Mouse (Mus musculus) CH12.LX (cell line): Measurements from ENCODE around the gene Sdc4. TPM values are rescaled to one million over a fixed set of nuclear protein-coding genes. Genes with fewer than 3 reads are reported as not detected.
A peak's percentile ranks its signal among the peaks of the same experiment; 100 is the strongest.

Experiments used
- DNase-seq: peaks from one replicate; pipeline ENCODE4 v3.0.0-alpha.2; 2013; ENCODE audit errors: extremely low read depth
- H3K27ac ChIP-seq: 2 replicates; pipeline ENCODE4 v1.5.1; 2012; ENCODE audit warnings: low read depth, mild to moderate bottlenecking, control low read depth, moderate library complexity; ENCODE audit not compliant: insufficient read depth
- H3K27me3 ChIP-seq: replicated peaks from 2 replicates; pipeline ENCODE3; 2012; ENCODE audit warnings: inconsistent platforms
- H3K36me3 ChIP-seq, 2 experiments: replicated peaks in 1 of 2; 2 replicates each; pipeline versions ENCODE3 to v1.6.1; 2012; ENCODE audit warnings: inconsistent platforms in 1 of 2, low read length in 1 of 2, mild to moderate bottlenecking in 1 of 2, mixed read lengths in 1 of 2, moderate library complexity in 1 of 2; ENCODE audit not compliant: control insufficient read depth in 1 of 2, insufficient read depth in 1 of 2
- H3K4me1 ChIP-seq, 2 experiments: 2 replicates each; pipeline ENCODE4 v1.6.1; 2012; ENCODE audit warnings: inconsistent platforms in 1 of 2, moderate library complexity in 1 of 2; ENCODE audit not compliant: insufficient read depth in 2 of 2, control insufficient read depth in 1 of 2
- H3K4me2 ChIP-seq: 2 replicates; pipeline ENCODE4 v1.6.1; 2012; ENCODE audit warnings: low read depth, mild to moderate bottlenecking, control low read depth; ENCODE audit not compliant: poor library complexity, insufficient read depth, severe bottlenecking
- H3K4me3 ChIP-seq, 3 experiments: fragments of 150-350 bp in 1 of 3; sonication (generic) in 1 of 3; replicated peaks in 1 of 3; 2 replicates each; pipeline versions ENCODE3 to v1.5.1; 2011 to 2012; ENCODE audit warnings: low read depth in 2 of 3, low read length in 2 of 3, mild to moderate bottlenecking in 2 of 3, moderate library complexity in 2 of 3, control low read depth in 1 of 3, improper control_type of control experiment in 1 of 3, inconsistent platforms in 1 of 3, mixed read lengths in 1 of 3; ENCODE audit not compliant: poor library complexity in 1 of 3
- H3K79me2 ChIP-seq: replicated peaks from 2 replicates; pipeline ENCODE4 v1.6.1; 2012; ENCODE audit warnings: mild to moderate bottlenecking, moderate library complexity; ENCODE audit not compliant: control insufficient read depth, poor library complexity, insufficient read depth, severe bottlenecking; ENCODE audit errors: extremely low read depth
- H3K9ac ChIP-seq: 2 replicates; pipeline ENCODE4 v1.6.1; 2012; ENCODE audit warnings: low read depth, mild to moderate bottlenecking, control low read depth, moderate library complexity; ENCODE audit not compliant: insufficient read depth
- H3K9me3 ChIP-seq: replicated peaks from 2 replicates; pipeline ENCODE3; 2012; ENCODE audit warnings: low read length, inconsistent platforms, mixed read lengths
- CTCF ChIP-seq, 2 experiments: IDR thresholded peaks in 1 of 2; conservative IDR thresholded peaks in 1 of 2; 2 replicates each; pipeline ENCODE4 v1.5.1; 2011 to 2012; ENCODE audit warnings: low read depth in 2 of 2, low read length in 2 of 2, improper control_type of control experiment in 1 of 2, inconsistent platforms in 1 of 2, mild to moderate bottlenecking in 1 of 2, moderate library complexity in 1 of 2
- E2F4 ChIP-seq: IDR thresholded peaks from 2 replicates; pipeline ENCODE4 v1.6.1; 2011; ENCODE audit warnings: low read depth, low read length, improper control_type of control experiment; ENCODE audit not compliant: insufficient replicate concordance
- EP300 ChIP-seq: IDR thresholded peaks from 2 replicates; pipeline ENCODE4 v1.6.1; 2011; ENCODE audit warnings: low read length, improper control_type of control experiment
- GABPA ChIP-seq: IDR thresholded peaks from 2 replicates; pipeline ENCODE4 v1.6.1; 2012; ENCODE audit warnings: low read depth, low read length, improper control_type of control experiment, inconsistent platforms; ENCODE audit not compliant: insufficient replicate concordance
- HCFC1 ChIP-seq: IDR thresholded peaks from 2 replicates; pipeline ENCODE4 v1.6.1; 2012; ENCODE audit warnings: low read depth, mild to moderate bottlenecking, inconsistent platforms, low read length, improper control_type of control experiment
- IRF4 ChIP-seq: IDR thresholded peaks from 2 replicates; pipeline ENCODE4 v1.6.1; 2014; ENCODE audit warnings: low read depth, mild to moderate bottlenecking, inconsistent platforms, low read length, improper control_type of control experiment
- JUN ChIP-seq: IDR thresholded peaks from 2 replicates; pipeline ENCODE4 v1.6.1; 2011; ENCODE audit warnings: low read depth, mild to moderate bottlenecking, low read length, improper control_type of control experiment, moderate library complexity; ENCODE audit not compliant: insufficient read depth
- JUND ChIP-seq: conservative IDR thresholded peaks from 2 replicates; pipeline ENCODE4 v1.6.1; 2011; ENCODE audit warnings: low read depth, low read length, improper control_type of control experiment
- KAT2A ChIP-seq: IDR thresholded peaks from 2 replicates; pipeline ENCODE4 v1.6.1; 2012; ENCODE audit warnings: low read length, improper control_type of control experiment, inconsistent platforms; ENCODE audit not compliant: insufficient replicate concordance
- MAX ChIP-seq: IDR thresholded peaks from 2 replicates; pipeline ENCODE4 v1.6.1; 2011; ENCODE audit warnings: low read length, improper control_type of control experiment
- MAZ ChIP-seq: IDR thresholded peaks from 2 replicates; pipeline ENCODE4 v1.6.1; 2012; ENCODE audit warnings: low read depth, mild to moderate bottlenecking, inconsistent platforms, low read length, improper control_type of control experiment, moderate library complexity
- MYC ChIP-seq: IDR thresholded peaks from 2 replicates; pipeline ENCODE4 v1.6.1; 2011; ENCODE audit warnings: low read depth, mild to moderate bottlenecking, improper control_type of control experiment, low read length
- NELFE ChIP-seq: IDR thresholded peaks from 2 replicates; pipeline ENCODE4 v1.6.1; 2011; ENCODE audit warnings: low read depth, low read length, improper control_type of control experiment
- PAX5 ChIP-seq: IDR thresholded peaks from 2 replicates; pipeline ENCODE4 v1.6.1; 2012; ENCODE audit warnings: low read length, inconsistent platforms, mixed read lengths
- POLR2AphosphoS2 ChIP-seq: IDR thresholded peaks from 2 replicates; pipeline ENCODE4 v1.6.1; 2011; ENCODE audit warnings: low read depth, low read length, improper control_type of control experiment
- RAD21 ChIP-seq: IDR thresholded peaks from 2 replicates; pipeline ENCODE4 v1.6.1; 2011; ENCODE audit warnings: low read depth, mild to moderate bottlenecking, low read length, improper control_type of control experiment, moderate library complexity
- RCOR1 ChIP-seq: conservative IDR thresholded peaks from 2 replicates; pipeline ENCODE4 v1.6.1; 2012; ENCODE audit warnings: low read depth, mild to moderate bottlenecking, inconsistent platforms, low read length, improper control_type of control experiment
- SMC3 ChIP-seq: IDR thresholded peaks from 2 replicates; pipeline ENCODE4 v1.6.1; 2011; ENCODE audit warnings: low read depth, low read length, improper control_type of control experiment
- UBTF ChIP-seq: IDR thresholded peaks from 2 replicates; pipeline ENCODE4 v1.6.1; 2012; ENCODE audit warnings: low read depth, mild to moderate bottlenecking, inconsistent platforms, low read length, improper control_type of control experiment, moderate library complexity
- USF1 ChIP-seq: IDR thresholded peaks from 2 replicates; pipeline ENCODE4 v1.6.1; 2014; ENCODE audit warnings: low read depth, mild to moderate bottlenecking, inconsistent platforms, low read length, improper control_type of control experiment
- USF2 ChIP-seq: conservative IDR thresholded peaks from 2 replicates; pipeline ENCODE4 v1.6.1; 2011; ENCODE audit warnings: low read depth, low read length, improper control_type of control experiment
- ZC3H11A ChIP-seq: IDR thresholded peaks from 2 replicates; pipeline ENCODE4 v1.6.1; 2012; ENCODE audit warnings: low read depth, mild to moderate bottlenecking, inconsistent platforms, low read length, improper control_type of control experiment
- ZKSCAN1 ChIP-seq: IDR thresholded peaks from 2 replicates; pipeline ENCODE4 v1.6.1; 2012; ENCODE audit warnings: low read depth, inconsistent platforms, low read length, improper control_type of control experiment, borderline replicate concordance
- ZMIZ1 ChIP-seq: IDR thresholded peaks from 2 replicates; pipeline ENCODE4 v1.6.1; 2012; ENCODE audit warnings: low read depth, mild to moderate bottlenecking, inconsistent platforms, low read length, improper control_type of control experiment
- ZNF384 ChIP-seq: IDR thresholded peaks from 2 replicates; pipeline ENCODE4 v1.6.1; 2012; ENCODE audit warnings: low read depth, low read length, improper control_type of control experiment, inconsistent platforms
- dilution Hi-C: fragments of 300-500 bp; cut with MboI; formaldehyde crosslinking; loops from 2 replicates; pipeline ENCODE4 v1.14.3; 2020; ENCODE audit warnings: low sequenced_read_pairs; ENCODE audit not compliant: extremely low pct_unique_long_range_greater_than_20kb, extremely low pct_ligation_motif_present
- in situ Hi-C: fragments of 300-500 bp; cut with MboI; formaldehyde crosslinking; loops from 3 replicates; pipeline ENCODE4 v1.14.3; 2019; ENCODE audit warnings: low sequenced_read_pairs, low pct_ligation_motif_present, low pct_unique_long_range_greater_than_20kb, mixed read lengths
- polyA plus RNA-seq: library from polyadenylated mRNA; unstranded; fragments of >175 nt; gene quantifications from 2 replicates; pipeline ENCODE4 v1.2.1, GENCODE M21; 2012; ENCODE audit warnings: low read depth; ENCODE audit not compliant: insufficient read length
- total RNA-seq, 2 experiments: library from RNA; depleted of rRNA; stranded (reverse); fragments of 300-350 nt in 1 of 2; fragments of >200 nt in 1 of 2; gene quantifications; 2 replicates each; pipeline ENCODE4 v1.2.3; 2012 to 2014

Gene Sdc4
- total and polyA plus RNA-seq, 3 experiments = 46.6 to 69.9 (median 59.8) TPM

DNA sequence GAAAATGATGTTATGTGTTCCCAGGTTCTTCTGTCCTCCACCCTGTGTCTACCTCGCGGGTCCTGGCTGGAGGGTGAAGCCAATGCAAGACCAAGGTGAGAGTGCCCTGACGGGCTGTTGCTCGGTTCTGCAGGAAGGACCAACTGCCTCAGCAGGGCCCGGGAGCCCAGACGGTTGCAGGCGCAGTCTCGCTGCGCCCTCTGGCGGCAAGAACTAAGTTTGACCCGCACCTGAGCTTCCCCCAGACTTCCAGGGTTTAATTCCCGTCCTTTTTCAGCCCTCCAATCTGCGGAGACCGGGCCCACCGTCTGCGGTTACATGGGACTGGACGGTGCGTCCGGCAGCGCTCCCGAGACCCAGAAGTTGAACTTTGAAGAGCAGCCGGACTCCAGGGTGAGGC lies 36.0 kb downstream of the Sdc4 start:
- Histone ChIP-seq H3K4me3 (no peak overlapping the region), H3K36me3 (no peaks in the 10 kb centered on the region), H3K27ac (no peak overlapping the region), H3K27me3 (peaks cover 81% of the 10 kb centered on the region), H3K4me2 (no peak overlapping the region), H3K9me3 (no peaks in the 10 kb centered on the region), H3K4me1 (peaks cover 5 to 17% of the 10 kb centered on the region in 2 experiments; a peak in 3 of 4 replicates), H3K9ac (no peak overlapping the region), H3K79me2 (no peaks in the 10 kb centered on the region)
- peak; percentile 50 for DNase-seq
- dilution Hi-C loops (no loop called here), in situ Hi-C loops (loop anchor here (5.0 to 25.0 kb wide), 2 partner anchors 110 to 330 kb away; partner anchors contain the start of genes Dnttip1 and Wfdc3)
- TF ChIP-seq ZC3H11A = no peak
- TF ChIP-seq ZKSCAN1 = no peak
- no peak for TF ChIP-seq ZMIZ1
- TF ChIP-seq SMC3 = peak; percentile 68
- no peak for TF ChIP-seq POLR2AphosphoS2
- TF ChIP-seq JUN = no peak
- TF ChIP-seq GABPA = no peak
- TF ChIP-seq UBTF = no peak
- no peak for TF ChIP-seq MYC
- peak; percentile 77 for TF ChIP-seq RAD21
- no peak for TF ChIP-seq MAZ
- TF ChIP-seq HCFC1 = no peak
- TF ChIP-seq PAX5 = no peak
- TF ChIP-seq IRF4 = peak; percentile 28; the same call in 1 of the 2 replicates
- no peak for TF ChIP-seq RCOR1
- peak; percentile 42 to 88 for TF ChIP-seq CTCF (conservative IDR thresholded peaks at IDR 0.05 in 1 of 2, IDR thresholded peaks at IDR 0.05 in 1 of 2; ENCODE audit: low read depth in 2 of 2, low read length in 2 of 2)
- peak; percentile 37; the same call in 1 of the 2 replicates for TF ChIP-seq NELFE
- TF ChIP-seq USF2 = no peak
- TF ChIP-seq JUND = no peak
- no peak for TF ChIP-seq E2F4
- TF ChIP-seq ZNF384 = no peak
- no peak for TF ChIP-seq EP300
- no peak for TF ChIP-seq MAX
- no peak for TF ChIP-seq USF1
- no peak for TF ChIP-seq KAT2A
